Mouse (Mus musculus): ENCODE data around the gene Unk.

The Unk gene

GRCm38 (mm10) chr11:116030088-116030897 is at the start of gene Unk:
Unk (plus strand) TSS chr11:116030322.
- DNase-seq: peak; percentile 97 to 98

DNA sequence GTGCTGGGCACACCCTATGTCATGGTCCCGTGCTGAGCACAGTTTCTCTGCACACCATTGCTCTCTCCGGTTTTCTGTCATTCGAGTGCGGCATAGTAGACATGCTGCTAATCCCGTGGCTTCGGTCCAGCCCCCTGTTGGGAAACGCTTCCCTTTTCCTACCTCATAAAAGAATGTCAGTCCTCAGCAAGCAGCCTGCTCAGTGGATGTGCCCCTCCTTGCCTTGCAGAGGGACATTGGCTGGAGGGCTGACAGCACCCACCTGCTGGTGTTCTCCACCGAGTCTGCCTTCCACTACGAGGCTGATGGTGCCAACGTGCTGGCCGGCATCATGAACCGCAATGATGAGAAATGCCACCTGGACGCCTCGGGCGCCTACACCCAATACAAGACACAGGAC is 47.6 kb upstream of the Unk start:
- DNase-seq: no peak

DNA sequence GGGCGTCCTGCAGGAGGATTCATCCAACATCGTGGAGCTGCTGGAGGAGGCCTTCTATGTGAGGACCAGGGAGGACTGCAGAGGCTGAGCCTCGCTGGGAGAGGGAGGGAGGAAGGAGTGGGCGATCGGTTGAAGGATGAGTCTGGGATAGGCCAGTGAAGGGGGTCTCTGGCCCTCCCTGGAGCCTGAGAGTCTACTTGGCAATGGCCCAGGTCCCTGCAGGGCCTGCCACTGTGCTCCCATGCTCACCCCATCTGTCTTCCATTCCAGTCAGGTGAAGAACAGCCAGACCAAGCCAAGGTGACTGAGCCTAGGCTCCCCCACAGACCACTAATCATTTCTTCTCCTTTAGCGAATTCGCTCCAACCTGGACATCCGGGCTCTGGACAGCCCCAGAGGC is 46.8 kb upstream of the Unk start:
- DNase-seq: no peak

GRCm38 (mm10) chr11:115989686-115990085 is 40.4 kb upstream of the Unk start:
- no peak for DNase-seq

DNA sequence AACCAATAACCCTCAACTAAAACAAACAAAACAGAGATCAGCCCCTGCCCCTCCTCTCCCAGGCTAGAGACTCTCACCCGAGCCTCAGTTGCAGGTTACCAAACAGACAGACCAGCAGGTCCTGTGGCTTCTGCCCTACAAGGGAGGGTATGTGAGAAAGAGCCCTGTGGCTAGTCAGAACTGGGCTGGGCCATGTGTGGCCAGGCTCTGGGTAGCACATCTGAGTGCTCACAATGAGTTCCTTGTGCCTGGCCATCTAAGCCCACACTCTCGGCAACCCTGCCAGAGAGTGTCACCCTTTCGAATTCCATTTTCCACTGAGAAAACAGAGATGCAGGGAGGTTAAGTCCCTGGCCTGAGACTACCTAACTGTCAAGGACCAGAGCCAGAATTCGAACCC is 38.0 kb upstream of the Unk start:
- DNase-seq: no peak

DNA sequence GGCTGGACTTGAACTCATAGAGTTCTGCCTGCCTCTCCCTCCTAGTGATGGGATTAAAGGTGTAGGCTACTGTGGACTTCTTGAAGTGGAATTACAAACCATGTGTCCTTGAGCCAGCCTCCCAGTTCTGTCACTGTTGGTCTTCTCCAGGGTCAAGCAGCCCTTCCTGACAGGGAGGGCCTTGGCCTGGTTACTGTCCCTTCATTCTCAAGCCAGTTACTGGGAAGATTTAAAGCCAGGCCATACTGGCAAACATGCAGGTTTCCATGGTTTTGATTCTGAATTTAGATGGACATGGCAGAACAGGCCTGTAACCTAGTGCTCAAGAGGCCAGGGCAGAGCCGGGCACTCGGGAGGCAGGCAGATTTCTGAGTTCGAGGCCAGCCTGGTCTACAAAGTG is 34.9 kb upstream of the Unk start:
- DNase-seq: no peak

- no peak for DNase-seq
These were observed 33.1 kb upstream of the Unk start for GRCm38 (mm10) chr11:115997047-115997446.

- DNase-seq: no peak
These were observed 32.5 kb upstream of the Unk start for GRCm38 (mm10) chr11:115997662-115998061.

DNA sequence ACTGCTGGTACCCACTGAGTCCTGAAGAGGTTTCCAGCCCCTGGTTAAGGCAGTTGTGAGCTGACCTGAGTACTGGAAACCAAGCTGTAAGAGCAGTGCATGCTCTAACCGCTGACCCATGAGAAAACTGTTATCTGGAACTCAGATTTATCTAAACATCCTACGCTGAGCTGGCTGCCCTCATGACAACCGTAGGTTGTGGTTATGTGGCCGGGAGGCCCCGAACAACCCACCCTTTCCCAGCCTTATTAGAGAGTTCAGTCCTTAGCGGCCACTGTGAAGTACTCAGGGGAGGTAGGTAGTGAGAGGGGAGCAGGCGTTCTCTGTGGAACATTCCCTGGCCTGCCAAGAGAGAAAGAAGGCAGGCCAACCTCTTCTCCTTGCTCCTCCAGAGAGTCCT is 31.1 kb upstream of the Unk start:
- DNase-seq: no peak

DNA sequence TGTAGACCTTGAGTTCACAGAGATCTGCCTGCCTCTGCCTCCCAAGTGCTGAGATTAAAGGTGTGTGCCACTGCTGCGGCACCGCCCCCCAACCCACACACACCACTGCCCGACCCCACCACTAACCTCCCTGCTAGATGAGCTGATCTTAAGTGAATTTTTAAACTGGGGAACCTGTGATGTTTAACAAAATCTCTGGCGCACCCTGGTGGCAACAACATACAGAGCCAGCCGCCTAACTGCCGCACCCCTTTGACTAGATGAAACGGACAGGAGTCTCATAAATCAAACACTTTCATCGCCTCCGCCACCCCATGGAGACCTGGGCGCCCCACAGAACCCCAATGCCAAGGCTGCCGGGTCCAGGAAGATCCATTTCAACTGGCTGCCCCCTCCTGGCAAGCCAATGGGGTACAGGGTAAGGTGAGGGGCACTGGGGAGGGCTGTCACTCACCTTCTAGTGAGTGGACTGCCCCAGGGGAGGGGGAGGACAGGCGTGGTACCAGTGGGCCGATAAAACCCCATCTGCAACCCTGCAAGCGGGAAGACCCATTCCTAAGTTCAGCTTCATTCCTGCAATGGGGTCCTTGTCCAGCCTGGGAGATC is 30.5 kb upstream of the Unk start:
- DNase-seq: peak; percentile 68 to 82

DNA sequence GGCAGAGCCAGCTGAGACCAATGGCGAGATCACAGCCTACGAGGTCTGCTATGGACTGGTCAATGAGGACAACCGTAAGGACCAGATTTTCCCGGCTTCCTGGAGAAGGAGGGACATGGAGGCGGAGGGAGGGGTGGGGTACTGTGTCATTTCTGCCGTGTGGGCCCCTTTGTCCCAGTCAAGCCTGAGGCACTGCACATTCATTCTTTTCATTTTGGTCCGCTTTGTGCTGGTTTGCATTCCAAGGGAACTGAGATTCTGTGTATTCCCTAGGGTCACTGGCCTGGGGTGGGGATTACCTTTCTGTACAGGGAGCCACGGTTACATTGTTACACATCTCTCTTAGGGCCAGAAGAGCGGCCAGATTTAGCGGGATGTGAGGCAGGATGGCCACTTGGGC is 29.5 kb upstream of the Unk start:
- no peak for DNase-seq

DNA sequence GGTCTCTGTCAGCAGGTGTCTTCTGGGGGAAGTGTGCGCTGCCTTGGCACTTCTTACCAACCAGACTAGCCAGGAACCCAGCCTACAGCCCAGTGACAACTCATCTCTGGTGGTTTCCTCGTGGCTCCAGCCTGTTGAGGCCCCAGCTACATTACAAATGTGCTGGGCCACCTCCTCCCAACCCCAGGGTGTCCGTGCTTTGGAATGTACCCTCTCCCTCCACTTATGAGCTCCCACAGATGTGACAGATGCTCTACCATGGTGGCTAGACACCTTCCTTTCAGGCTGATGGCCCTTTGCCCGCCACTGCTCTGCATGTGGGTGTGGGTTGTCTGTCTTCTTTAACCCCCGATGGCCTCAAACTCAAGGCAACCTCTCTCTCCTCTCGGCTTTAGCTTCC is 28.4 kb upstream of the Unk start:
- no peak for DNase-seq

- DNase-seq: no peak
These were observed 27.2 kb upstream of the Unk start for GRCm38 (mm10) chr11:116002894-116003293.

DNA sequence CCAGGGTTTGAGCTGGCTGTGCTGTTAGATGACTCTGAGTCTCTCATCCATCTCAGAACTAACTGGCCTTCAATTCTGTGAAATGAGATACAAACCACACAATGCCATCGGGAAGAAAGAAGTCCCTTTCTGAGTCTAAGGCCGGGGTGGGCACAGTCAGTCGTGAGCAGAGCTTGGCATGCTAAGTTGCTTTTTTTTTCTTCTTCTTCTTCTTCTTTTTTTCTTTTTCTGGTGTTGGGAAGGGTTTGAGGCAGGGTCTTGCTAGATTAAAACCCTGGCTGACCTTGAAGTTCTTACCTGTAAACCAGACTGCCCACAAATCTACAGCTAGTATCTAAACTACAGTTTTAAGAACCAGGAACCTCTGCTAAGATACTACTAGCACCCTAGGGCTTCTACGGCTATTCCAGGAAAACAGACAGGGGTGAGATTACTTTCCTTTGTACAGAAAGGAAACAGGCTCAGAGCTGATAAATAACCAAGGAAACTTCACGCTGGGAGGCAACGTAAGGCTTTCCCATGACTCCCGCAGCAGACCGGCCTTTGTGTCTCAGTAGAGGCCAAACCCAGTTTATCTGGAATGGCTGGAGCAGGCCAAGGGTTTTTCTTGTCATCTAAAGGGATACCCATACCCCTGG is 25.8 kb upstream of the Unk start:
- DNase-seq: no peak

DNA sequence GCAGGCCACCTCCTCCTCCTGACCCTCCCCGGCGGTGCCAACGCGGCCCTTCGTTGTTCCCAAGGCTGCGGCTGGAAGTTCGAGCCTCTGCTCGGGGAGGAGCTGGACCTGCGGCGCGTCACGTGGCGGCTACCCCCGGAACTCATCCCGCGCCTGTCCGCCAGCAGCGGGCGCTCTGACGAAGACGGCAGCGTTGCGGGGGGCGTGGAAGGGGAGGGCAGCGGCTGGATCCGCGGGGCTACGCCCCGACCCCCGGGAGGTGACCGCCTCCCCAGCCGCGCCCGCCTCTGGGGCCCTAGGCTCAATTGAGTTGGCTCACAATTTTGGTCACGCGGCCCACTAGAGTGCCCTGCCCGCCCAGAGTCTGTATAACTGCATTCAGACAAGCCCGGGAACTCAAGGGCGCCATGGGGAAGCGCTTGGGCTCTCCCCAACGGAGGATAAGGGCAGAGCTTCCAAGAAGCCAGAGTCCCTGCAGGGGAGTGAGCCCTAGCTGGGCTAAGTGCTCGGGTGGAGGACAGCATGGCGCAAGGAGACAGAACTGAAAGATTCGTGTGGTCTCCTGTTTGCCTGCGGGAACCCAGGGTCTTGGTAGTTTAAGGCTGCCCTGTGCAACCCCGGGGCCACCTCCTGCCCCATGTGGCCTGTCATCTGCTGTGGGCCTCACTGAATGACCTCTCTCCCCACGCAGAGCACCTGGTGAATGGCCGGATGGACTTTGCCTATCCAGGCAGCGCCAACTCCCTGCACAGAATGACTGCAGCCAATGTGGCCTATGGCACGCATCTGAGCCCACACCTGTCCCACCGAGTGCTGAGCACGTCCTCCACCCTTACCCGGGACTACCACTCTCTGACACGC is 25.1 kb upstream of the Unk start:
- peak; percentile 91 to 92 for DNase-seq

GRCm38 (mm10) chr11:116005701-116006419 is 24.3 kb upstream of the Unk start:
- no peak for DNase-seq

DNA sequence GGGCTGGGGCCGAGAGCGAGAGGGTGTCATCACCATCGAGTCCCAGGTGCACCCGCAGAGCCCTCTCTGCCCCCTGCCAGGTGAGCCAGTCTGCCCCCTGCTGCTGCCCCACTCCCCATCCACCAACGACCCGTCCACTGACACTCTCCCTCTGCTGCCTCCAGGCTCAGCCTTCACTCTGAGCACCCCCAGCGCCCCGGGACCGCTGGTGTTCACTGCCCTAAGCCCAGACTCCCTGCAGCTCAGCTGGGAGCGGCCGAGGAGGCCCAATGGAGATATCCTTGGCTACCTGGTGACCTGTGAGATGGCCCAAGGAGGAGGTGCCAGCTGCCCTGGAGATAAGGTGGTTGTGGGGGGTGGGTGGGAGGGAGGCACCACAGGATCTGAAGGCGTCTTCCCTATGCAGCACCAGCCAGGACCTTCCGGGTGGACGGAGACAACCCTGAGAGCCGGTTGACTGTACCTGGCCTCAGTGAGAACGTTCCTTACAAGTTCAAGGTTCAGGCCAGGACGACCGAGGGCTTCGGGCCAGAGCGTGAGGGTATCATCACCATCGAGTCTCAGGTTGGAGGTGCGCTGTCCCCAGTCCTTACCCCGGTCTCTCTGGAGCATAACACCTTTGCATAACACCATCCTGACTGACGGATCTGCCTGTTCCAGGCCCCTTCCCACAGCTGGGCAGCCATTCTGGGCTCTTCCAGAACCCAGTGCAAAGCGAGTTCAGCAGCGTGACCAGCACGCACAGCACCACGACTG is 22.8 kb upstream of the Unk start:
- DNase-seq: no peak

GRCm38 (mm10) chr11:116008411-116008810 is 21.7 kb upstream of the Unk start:
- no peak for DNase-seq

- DNase-seq: no peak
These were observed 21.2 kb upstream of the Unk start for GRCm38 (mm10) chr11:116008832-116009375.

DNA sequence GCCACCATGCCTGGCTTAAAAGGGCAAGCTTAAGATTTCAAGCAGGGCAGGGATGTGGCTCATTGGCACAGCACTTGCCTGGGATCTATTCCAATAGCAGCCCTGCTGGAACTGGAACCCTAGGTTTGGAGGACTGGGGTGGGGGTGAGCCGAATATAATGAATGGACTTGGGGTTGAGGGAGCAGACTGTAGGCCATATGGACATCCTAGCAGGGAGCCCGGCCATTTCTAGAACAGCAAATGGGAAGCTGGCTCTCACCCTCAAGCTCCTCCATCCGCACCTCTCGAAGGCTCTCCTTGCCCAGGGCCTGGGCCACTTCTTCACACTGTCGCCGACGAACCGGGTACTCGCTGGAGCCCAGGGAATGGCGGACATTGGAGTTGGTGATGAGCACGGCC is 20.5 kb upstream of the Unk start:
- no peak for DNase-seq

- DNase-seq: no peak
These were observed 20.0 kb upstream of the Unk start for GRCm38 (mm10) chr11:116010146-116010545.

Data from lung, postnatal 4 days (tissue).